Mouse (Mus musculus) stomach, embryonic 14.5 days (tissue): Measurements from ENCODE around the gene Tmc6. TPM values are rescaled to one million over a fixed set of nuclear protein-coding genes. Genes with fewer than 3 reads are reported as not detected.

Experiments
- ATAC-seq: fragments of 200-750 bp; cut with Nextera tagmentation; 2 replicates; pipeline ENCODE4 v1.8.0; 2017; ENCODE audit warnings: low read depth, moderate TSS enrichment; ENCODE audit not compliant: insufficient number of reproducible peaks, insufficient read depth, low FRiP score
- H3K27ac ChIP-seq: fragments of 300-500 bp; sonication (generic); 2 replicates; pipeline ENCODE4 v1.5.1; 2014; ENCODE audit warnings: mild to moderate bottlenecking, low read length, moderate library complexity, mixed read lengths
- H3K27me3 ChIP-seq: fragments of 300-500 bp; sonication (generic); 2 replicates; pipeline ENCODE4 v1.6.1; 2014; ENCODE audit warnings: low read length, control low read depth, mixed read lengths; ENCODE audit not compliant: control insufficient read depth, insufficient read depth
- H3K36me3 ChIP-seq: fragments of 300-500 bp; sonication (generic); 2 replicates; pipeline ENCODE4 v1.6.1; 2014; ENCODE audit warnings: mild to moderate bottlenecking, control low read depth, low read length, moderate library complexity, mixed read lengths; ENCODE audit not compliant: control insufficient read depth, insufficient read depth
- H3K4me1 ChIP-seq: fragments of 300-500 bp; sonication (generic); 2 replicates; pipeline ENCODE4 v1.6.1; 2014; ENCODE audit warnings: low read length, control low read depth, mixed read lengths; ENCODE audit not compliant: control insufficient read depth, insufficient read depth
- H3K4me2 ChIP-seq: fragments of 300-500 bp; sonication (generic); replicated peaks from 2 replicates; pipeline ENCODE4 v1.6.1; 2014; ENCODE audit warnings: low read depth, low read length, control low read depth
- H3K4me3 ChIP-seq: fragments of 300-500 bp; sonication (generic); 2 replicates; pipeline ENCODE4 v1.5.1; 2014; ENCODE audit warnings: low read depth, low read length, control low read depth
- H3K9ac ChIP-seq: fragments of 300-500 bp; sonication (generic); replicated peaks from 2 replicates; pipeline ENCODE4 v1.6.1; 2014; ENCODE audit warnings: low read depth, mild to moderate bottlenecking, control low read depth, low read length, moderate library complexity, mixed read lengths
- H3K9me3 ChIP-seq: fragments of 300-500 bp; sonication (generic); 2 replicates; pipeline ENCODE4 v1.6.1; 2016; ENCODE audit warnings: low read depth, low read length, control low read depth; ENCODE audit not compliant: control insufficient read depth
- WGBS: fragments of 180-500 bp; shearing (Covaris S2); extraction: QIAGEN DNeasy Blood & Tissue Kit; methylation state at CpG from one replicate; pipeline ENCODE4 v1.1.7; 2014; 5-methylcytosine and 5-hydroxymethylcytosine counted together
- polyA plus RNA-seq: library from polyadenylated mRNA; unstranded; fragments of >200 nt; fragmentation: Nextera tagmentation; extraction: Ambion mirVana; gene quantifications from 2 replicates; pipeline ENCODE4 v1.2.1, GENCODE M21; 2014

Tmc6 gene
- polyA plus RNA-seq, 1 experiment from 2014 or later, result 23.0 TPM

GRCm38 (mm10) chr11:117800038-117800437 is 18.0 kb upstream of the Tmc6 start:
- no peak overlapping the region for H3K27ac ChIP-seq
- 88% methylated on average over 7 of the region's 7 CpGs for WGBS
- H3K4me2 ChIP-seq, result no peak overlapping the region
- H3K9me3 ChIP-seq, result no peaks in the 10 kb centered on the region
- no peak for ATAC-seq
- no peak overlapping the region for H3K4me3 ChIP-seq
- peaks cover 8% of the 10 kb centered on the region; the same call in 1 of the 2 replicates for H3K4me1 ChIP-seq
- no peaks in the 10 kb centered on the region for H3K27me3 ChIP-seq
- no peaks in the 10 kb centered on the region for H3K36me3 ChIP-seq
- no peak overlapping the region for H3K9ac ChIP-seq

DNA sequence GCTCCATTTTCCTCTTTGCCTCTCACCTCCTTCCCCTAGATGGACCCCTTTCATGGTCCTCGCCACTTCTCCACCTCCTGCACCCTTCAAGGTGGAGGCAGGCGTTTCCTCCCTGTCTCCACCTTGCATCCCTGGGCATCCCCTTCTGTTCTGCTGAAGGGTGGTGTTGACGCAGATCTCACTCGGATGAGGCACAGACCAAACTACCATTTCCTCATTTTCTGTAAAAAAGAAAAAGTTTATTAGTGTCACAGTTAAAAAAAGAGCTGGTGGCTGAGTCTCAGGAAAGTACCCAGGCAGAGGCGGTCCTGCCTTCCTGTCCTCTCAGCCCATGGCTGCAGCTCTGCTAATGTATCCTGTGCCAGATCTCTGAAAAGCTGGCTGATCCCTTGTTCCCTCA is 17.2 kb upstream of the Tmc6 start:
- no peak overlapping the region for H3K9ac ChIP-seq
- ATAC-seq, result no peak
- 70% methylated on average over 5 of the region's 5 CpGs for WGBS

DNA sequence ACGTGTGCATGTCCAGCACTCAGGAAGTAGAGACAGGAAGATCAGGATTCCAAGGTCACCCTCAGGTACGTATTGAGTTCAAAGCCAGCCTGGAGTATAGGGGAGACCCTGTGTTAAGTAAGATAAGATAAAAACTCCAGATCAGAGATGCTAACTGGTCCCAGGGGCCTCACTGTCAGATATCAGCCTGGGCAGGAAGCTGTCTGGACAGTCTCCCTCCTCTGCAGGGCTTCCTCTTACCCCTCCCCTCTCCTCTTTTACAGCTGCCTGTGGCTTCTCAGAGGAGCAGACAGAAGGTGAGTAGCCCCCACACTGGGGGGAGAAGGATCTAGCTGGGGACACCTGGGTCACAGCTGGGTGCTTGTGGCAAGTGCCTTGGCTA is 16.2 kb upstream of the Tmc6 start:
- Histone ChIP-seq H3K4me1 (peaks cover 8% of the 10 kb centered on the region; the same call in 1 of the 2 replicates), H3K4me3 (no peak overlapping the region)
- WGBS, result 35% methylated on average over 2 of the region's 2 CpGs

More for the DNA sequence above, 17.2 kb upstream of the Tmc6 start:
- Histone ChIP-seq H3K4me3 (no peak overlapping the region), H3K4me1 (peaks cover 8% of the 10 kb centered on the region; the same call in 1 of the 2 replicates), H3K9me3 (no peaks in the 10 kb centered on the region), H3K4me2 (no peak overlapping the region), H3K27me3 (no peaks in the 10 kb centered on the region), H3K27ac (no peak overlapping the region), H3K36me3 (no peaks in the 10 kb centered on the region)

GRCm38 (mm10) chr11:117797511-117798159 is 15.6 kb upstream of the Tmc6 start, which contains the start of gene 6030468B19Rik:
TSS of gene 6030468B19Rik (plus strand) at chr11:117797660.
- H3K27me3 ChIP-seq, result no peaks in the 10 kb centered on the region
- 53% methylated on average over 9 of the region's 9 CpGs for WGBS
- peaks cover 8% of the 10 kb centered on the region; the same call in 1 of the 2 replicates for H3K4me1 ChIP-seq

More for the DNA sequence above, 16.2 kb upstream of the Tmc6 start:
- ATAC-seq, result no peak
- Histone ChIP-seq H3K36me3 (no peaks in the 10 kb centered on the region), H3K27me3 (no peaks in the 10 kb centered on the region), H3K4me2 (no peak overlapping the region), H3K9ac (no peak overlapping the region), H3K9me3 (no peaks in the 10 kb centered on the region), H3K27ac (no peak overlapping the region)

DNA sequence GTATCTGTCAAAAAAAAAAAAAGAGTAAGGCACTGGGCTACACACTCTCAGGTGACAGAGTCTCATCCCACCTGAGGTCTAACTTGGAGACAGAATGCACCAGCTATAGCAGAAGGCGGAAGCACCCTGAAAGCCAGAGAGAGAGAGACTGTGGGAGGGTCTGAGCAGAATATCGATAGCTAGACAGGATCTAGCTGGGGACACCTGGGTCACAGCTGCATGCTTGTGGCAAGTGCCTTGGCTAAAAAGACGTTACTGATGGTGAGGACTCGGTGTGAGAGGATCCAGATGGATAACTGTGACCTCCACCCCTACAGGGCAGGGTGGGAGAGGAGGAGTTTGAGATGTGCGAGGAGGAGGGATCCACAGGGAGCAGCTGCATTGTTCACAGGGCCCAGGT is 15.0 kb upstream of the Tmc6 start:
- Histone ChIP-seq H3K4me3 (no peak overlapping the region), H3K9ac (no peak overlapping the region), H3K36me3 (no peaks in the 10 kb centered on the region), H3K9me3 (no peaks in the 10 kb centered on the region), H3K27ac (no peak overlapping the region), H3K4me2 (no peak overlapping the region), H3K27me3 (no peaks in the 10 kb centered on the region), H3K4me1 (peaks cover 8% of the 10 kb centered on the region; the same call in 1 of the 2 replicates)
- 34% methylated on average over 5 of the region's 5 CpGs for WGBS
- no peak for ATAC-seq

More at GRCm38 (mm10) chr11:117797511-117798159, 15.6 kb upstream of the Tmc6 start, which contains the start of gene 6030468B19Rik:
- H3K27ac ChIP-seq, result no peak within 1 kb of the TSS
- H3K9me3 ChIP-seq, result no peaks in the 10 kb centered on the region
- H3K4me2 ChIP-seq, result no peak within 1 kb of the TSS
- no peak within 1 kb of the TSS for H3K9ac ChIP-seq
- H3K36me3 ChIP-seq, result no peaks in the 10 kb centered on the region
- H3K4me3 ChIP-seq, result no peak within 1 kb of the TSS
- ATAC-seq, result peak; percentile 65; the same call in 1 of the 2 replicates

GRCm38 (mm10) chr11:117794035-117794551 is 12.1 kb upstream of the Tmc6 start:
- peaks cover 15% of the 10 kb centered on the region for H3K4me1 ChIP-seq
- no peak overlapping the region for H3K4me3 ChIP-seq
- no peaks in the 10 kb centered on the region for H3K27me3 ChIP-seq
- no peak overlapping the region for H3K4me2 ChIP-seq
- no peaks in the 10 kb centered on the region for H3K36me3 ChIP-seq
- H3K9ac ChIP-seq, result no peak overlapping the region
- H3K27ac ChIP-seq, result no peak overlapping the region
- 64% methylated on average over 4 of the region's 4 CpGs for WGBS
- H3K9me3 ChIP-seq, result no peaks in the 10 kb centered on the region
- ATAC-seq, result no peak

GRCm38 (mm10) chr11:117792281-117792888 is 10.4 kb upstream of the Tmc6 start:
- Histone ChIP-seq H3K9ac (no peak overlapping the region; the same call in 1 of the 2 replicates), H3K4me1 (peaks cover 8% of the 10 kb centered on the region), H3K4me3 (no peak overlapping the region), H3K4me2 (peak overlapping the region; percentile 37), H3K27me3 (no peaks in the 10 kb centered on the region), H3K27ac (peak overlapping the region; percentile 12; the same call in 1 of the 2 replicates), H3K9me3 (no peaks in the 10 kb centered on the region), H3K36me3 (no peaks in the 10 kb centered on the region)
- peak; percentile 69 for ATAC-seq
- WGBS, result 4% methylated on average over 22 of the region's 22 CpGs

GRCm38 (mm10) chr11:117791441-117791761 is 9.4 kb upstream of the Tmc6 start:
- H3K27ac ChIP-seq, result no peak overlapping the region
- H3K9me3 ChIP-seq, result no peaks in the 10 kb centered on the region
- no peak overlapping the region for H3K4me3 ChIP-seq
- peaks cover 8% of the 10 kb centered on the region for H3K4me1 ChIP-seq
- ATAC-seq, result no peak
- H3K27me3 ChIP-seq, result no peaks in the 10 kb centered on the region
- H3K36me3 ChIP-seq, result no peaks in the 10 kb centered on the region
- no peak overlapping the region for H3K9ac ChIP-seq
- H3K4me2 ChIP-seq, result no peak overlapping the region
- 85% methylated on average over 9 of the region's 9 CpGs for WGBS
